Mouse (Mus musculus) right cerebral cortex, postnatal 10 days (tissue): ENCODE data around the gene Atp13a2.

ENCODE experiments used
- DNase-seq, 2 experiments: peaks; one replicate each; pipeline ENCODE4 v3.0.0; 2021; ENCODE audit warnings: low spot score in 2 of 2

Atp13a2 gene

GRCm38 (mm10) chr4:140986711-140987395 is at the start of gene Atp13a2:
Atp13a2 (plus strand) TSS chr4:140986873.
- peak; percentile 95 to 96 for DNase-seq

GRCm38 (mm10) chr4:140944356-140944755 is 42.3 kb upstream of the Atp13a2 start:
- no peak for DNase-seq

- no peak for DNase-seq
These were observed 41.7 kb upstream of the Atp13a2 start for GRCm38 (mm10) chr4:140944961-140945442.

- DNase-seq, result no peak
These were observed 41.1 kb upstream of the Atp13a2 start for GRCm38 (mm10) chr4:140945571-140945970.

- DNase-seq, result no peak
These were observed 40.6 kb upstream of the Atp13a2 start for GRCm38 (mm10) chr4:140946048-140946447.

- no peak for DNase-seq
These were observed 40.0 kb upstream of the Atp13a2 start for GRCm38 (mm10) chr4:140946580-140947205.

GRCm38 (mm10) chr4:140947487-140948440 is 38.9 kb upstream of the Atp13a2 start:
- DNase-seq, result no peak

GRCm38 (mm10) chr4:140948481-140948880 is 38.2 kb upstream of the Atp13a2 start:
- no peak for DNase-seq

GRCm38 (mm10) chr4:140949052-140949451 is 37.6 kb upstream of the Atp13a2 start:
- no peak for DNase-seq

GRCm38 (mm10) chr4:140949616-140950015 is 37.1 kb upstream of the Atp13a2 start:
- DNase-seq, result no peak

GRCm38 (mm10) chr4:140950574-140950973 is 36.1 kb upstream of the Atp13a2 start:
- DNase-seq, result peak in 1 of 2 experiments; percentile 42

GRCm38 (mm10) chr4:140951861-140952641 is 34.6 kb upstream of the Atp13a2 start:
- no peak for DNase-seq

- no peak for DNase-seq
These were observed 29.5 kb upstream of the Atp13a2 start for GRCm38 (mm10) chr4:140957131-140957702.

- peak; percentile 84 to 88 for DNase-seq
These were observed 28.9 kb upstream of the Atp13a2 start for GRCm38 (mm10) chr4:140957725-140958124.

- DNase-seq, result no peak
These were observed 28.4 kb upstream of the Atp13a2 start for GRCm38 (mm10) chr4:140958319-140958718.

GRCm38 (mm10) chr4:140959128-140959679 is 27.5 kb upstream of the Atp13a2 start:
- no peak for DNase-seq

- no peak for DNase-seq
These were observed 26.8 kb upstream of the Atp13a2 start for GRCm38 (mm10) chr4:140959715-140960479.

GRCm38 (mm10) chr4:140960781-140961466 is 25.7 kb upstream of the Atp13a2 start, which contains the start of gene Sdhb:
Sdhb (plus strand) TSS chr4:140961203.
- peak; percentile 98 to 99 for DNase-seq
